Mouse (Mus musculus): ENCODE data around the gene Dst.

Dst gene

GRCm38 (mm10) chr1:33989643-33990042 is 81.6 kb downstream of the Dst start:
- DNase-seq, result no peak

- no peak for DNase-seq
Measured at GRCm38 (mm10) chr1:33991067-33991466, 83.0 kb downstream of the Dst start.

- DNase-seq, result no peak
Measured at GRCm38 (mm10) chr1:33992810-33993209, 84.8 kb downstream of the Dst start.

GRCm38 (mm10) chr1:33994201-33994600 is 86.2 kb downstream of the Dst start:
- DNase-seq, result no peak

- DNase-seq, result no peak
Measured at GRCm38 (mm10) chr1:33995386-33995785, 87.4 kb downstream of the Dst start.

GRCm38 (mm10) chr1:33996105-33996887 is 88.3 kb downstream of the Dst start:
- DNase-seq, result no peak

GRCm38 (mm10) chr1:34002321-34002720 is 94.3 kb downstream of the Dst start:
- no peak for DNase-seq

GRCm38 (mm10) chr1:34002970-34003369 is 94.9 kb downstream of the Dst start:
- no peak for DNase-seq

- no peak for DNase-seq
Measured at GRCm38 (mm10) chr1:34005238-34005725, 97.3 kb downstream of the Dst start.

GRCm38 (mm10) chr1:34005726-34006638 is 98.0 kb downstream of the Dst start:
- DNase-seq, result peak; percentile 71

GRCm38 (mm10) chr1:34006828-34007361 is 98.9 kb downstream of the Dst start:
- no peak for DNase-seq

GRCm38 (mm10) chr1:34007379-34007778 is 99.4 kb downstream of the Dst start:
- no peak for DNase-seq

- peak; percentile 65 for DNase-seq
Measured at GRCm38 (mm10) chr1:34011051-34011677, 103.1 kb downstream of the Dst start.

GRCm38 (mm10) chr1:34011821-34012271 is 103.8 kb downstream of the Dst start:
- no peak for DNase-seq

GRCm38 (mm10) chr1:34013490-34013889 is 105.5 kb downstream of the Dst start:
- no peak for DNase-seq

- DNase-seq, result peak; percentile 36
Measured at GRCm38 (mm10) chr1:34016780-34017179, 108.8 kb downstream of the Dst start.

- no peak for DNase-seq
Measured at GRCm38 (mm10) chr1:34017323-34017722, 109.3 kb downstream of the Dst start.

- DNase-seq, result no peak
Measured at GRCm38 (mm10) chr1:34020599-34020998, 112.6 kb downstream of the Dst start.

- no peak for DNase-seq
Measured at GRCm38 (mm10) chr1:34021574-34021973, 113.5 kb downstream of the Dst start.

GRCm38 (mm10) chr1:34023154-34023553 is 115.1 kb downstream of the Dst start:
- DNase-seq, result no peak

GRCm38 (mm10) chr1:34025879-34026278 is 117.9 kb downstream of the Dst start:
- no peak for DNase-seq

GRCm38 (mm10) chr1:34028722-34029121 is 120.7 kb downstream of the Dst start:
- DNase-seq, result peak; percentile 55
